Mouse (Mus musculus) spleen, adult 12 weeks (tissue): ENCODE data around the gene Lrp10.

ENCODE experiments used
- DNase-seq: peaks from one replicate; pipeline ENCODE4 v3.0.0; 2022; ENCODE audit warnings: low spot score

Gene Lrp10

GRCm38 (mm10) chr14:54475941-54476844 is 12.3 kb downstream of the Lrp10 start, which contains the start of gene Rem2:
Rem2 (plus strand) TSS chr14:54476100.
- DNase-seq: no peak

- DNase-seq: no peak
Observed at GRCm38 (mm10) chr14:54477172-54477909, 13.4 kb downstream of the Lrp10 start.

DNA sequence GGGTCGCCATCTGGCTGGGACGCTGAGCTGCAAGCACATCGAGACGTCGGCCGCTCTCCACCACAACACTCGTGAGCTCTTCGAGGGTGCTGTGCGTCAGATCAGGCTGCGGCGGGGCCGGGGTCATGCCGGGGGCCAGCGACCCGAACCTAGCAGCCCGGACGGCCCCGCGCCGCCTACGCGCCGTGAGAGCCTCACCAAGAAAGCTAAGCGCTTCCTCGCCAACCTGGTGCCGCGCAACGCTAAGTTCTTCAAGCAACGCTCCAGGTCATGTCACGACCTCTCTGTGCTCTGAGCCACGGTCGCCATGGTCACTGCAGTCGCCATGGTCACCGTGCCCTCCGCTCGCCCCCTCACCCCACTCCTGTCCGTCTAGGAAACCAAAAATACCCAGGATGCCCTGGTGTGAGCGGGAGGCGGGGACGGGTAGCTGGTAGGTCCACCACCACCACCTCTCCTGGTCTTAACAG is 15.5 kb downstream of the Lrp10 start:
- no peak for DNase-seq

GRCm38 (mm10) chr14:54480673-54481072 is 16.7 kb downstream of the Lrp10 start:
- no peak for DNase-seq

- DNase-seq: no peak
Observed at GRCm38 (mm10) chr14:54481402-54481801, 17.5 kb downstream of the Lrp10 start.

DNA sequence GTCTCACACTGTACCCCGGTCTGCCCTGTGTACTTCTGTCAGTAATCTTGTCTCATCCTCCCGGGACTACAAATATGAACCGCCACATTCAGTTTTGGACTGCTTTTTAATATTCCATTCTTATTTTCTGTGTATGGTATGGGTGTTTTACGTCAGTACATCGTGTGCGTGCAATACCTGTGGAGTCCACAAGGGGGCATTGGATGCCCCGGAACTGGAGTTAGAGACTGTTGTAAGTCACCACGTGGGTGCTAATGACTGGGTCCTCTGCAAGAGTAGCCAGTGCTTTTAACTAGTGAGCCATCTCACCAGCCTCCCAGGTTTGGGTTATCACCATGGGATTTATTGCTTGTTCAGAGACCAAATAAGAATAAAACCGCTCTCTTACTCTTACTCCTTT is 18.6 kb downstream of the Lrp10 start:
- peak; percentile 52 for DNase-seq

GRCm38 (mm10) chr14:54485899-54486298 is 22.0 kb downstream of the Lrp10 start:
- no peak for DNase-seq

DNA sequence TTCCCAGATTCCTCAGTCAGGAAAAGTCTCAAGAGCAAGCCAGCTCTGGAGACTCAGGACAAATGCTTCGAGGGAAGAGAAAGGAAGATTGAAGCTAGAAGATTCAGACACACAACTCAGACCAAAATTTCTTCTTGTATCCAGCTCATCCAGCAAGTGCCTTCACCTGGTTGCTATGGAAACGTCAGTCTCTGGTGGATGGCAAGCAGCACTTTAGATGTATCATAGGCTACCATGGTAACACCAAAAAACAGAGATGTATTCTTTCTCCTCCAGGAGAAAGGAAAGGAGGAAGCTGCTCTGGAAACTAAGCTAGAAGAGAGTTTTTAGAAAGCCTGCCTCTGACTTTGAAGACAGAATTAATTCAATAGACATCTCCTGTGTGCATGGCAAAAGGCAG is 23.8 kb downstream of the Lrp10 start:
- no peak for DNase-seq

DNA sequence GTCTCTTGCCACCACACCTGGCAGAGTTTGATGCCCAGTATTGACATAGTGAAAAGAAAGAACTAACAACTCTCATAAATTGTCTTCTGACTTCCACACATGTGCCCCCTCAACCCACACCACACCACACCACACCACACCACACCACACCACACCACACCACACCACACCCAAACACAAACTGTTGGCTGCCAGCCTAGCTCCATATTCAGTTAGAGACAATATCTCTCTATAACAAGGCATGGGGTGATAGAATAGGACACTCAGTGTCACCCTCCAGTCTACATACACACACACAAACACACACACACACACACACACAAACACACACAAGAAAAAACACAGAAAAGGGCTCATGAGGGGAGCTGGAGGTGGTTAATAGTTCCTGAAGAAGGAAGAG is 24.4 kb downstream of the Lrp10 start:
- DNase-seq: no peak

- no peak for DNase-seq
Observed at GRCm38 (mm10) chr14:54492345-54493131, 28.6 kb downstream of the Lrp10 start.

DNA sequence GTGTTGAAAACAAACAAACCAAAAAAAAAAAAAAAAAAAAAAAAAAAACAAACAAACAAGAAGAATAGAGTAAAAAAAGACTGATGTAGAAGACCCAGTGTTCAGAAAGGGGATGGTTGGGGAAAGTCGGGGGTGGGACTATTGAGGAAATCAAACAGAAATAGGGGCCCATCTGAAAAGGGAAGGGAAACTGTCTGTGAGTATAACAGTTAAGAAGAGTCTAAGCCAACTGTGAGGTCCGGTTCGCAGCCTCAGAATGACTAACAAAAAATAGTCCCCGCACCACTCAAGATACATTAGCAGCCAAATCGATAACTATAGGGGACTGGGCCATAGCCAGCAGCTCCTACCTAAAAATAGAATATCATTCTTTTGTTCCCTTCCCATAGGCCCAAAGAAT is 29.3 kb downstream of the Lrp10 start:
- DNase-seq: no peak

- DNase-seq: peak; percentile 58
Observed at GRCm38 (mm10) chr14:54494234-54494633, 30.3 kb downstream of the Lrp10 start.

DNA sequence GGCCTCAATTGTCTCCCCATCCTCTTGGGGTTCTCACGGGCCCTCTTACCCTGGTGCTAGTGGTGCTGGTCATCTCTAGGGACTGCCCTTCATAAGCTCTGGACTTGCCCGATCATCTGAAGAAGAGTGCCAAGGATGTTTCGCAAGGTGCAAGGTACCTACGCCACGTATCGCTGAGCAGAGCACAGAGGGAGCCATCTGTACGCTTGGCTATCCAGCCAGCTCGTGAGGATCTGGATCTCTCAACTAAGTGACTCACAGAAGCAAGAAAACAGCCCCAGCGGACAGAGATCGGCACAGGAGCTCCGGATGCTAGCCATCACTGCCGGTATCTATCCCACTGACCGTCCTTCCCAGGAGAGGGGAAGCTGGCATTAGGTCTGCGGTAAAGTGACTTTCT is 32.8 kb downstream of the Lrp10 start:
- DNase-seq: no peak

- no peak for DNase-seq
Observed at GRCm38 (mm10) chr14:54499330-54499729, 35.4 kb downstream of the Lrp10 start.

DNA sequence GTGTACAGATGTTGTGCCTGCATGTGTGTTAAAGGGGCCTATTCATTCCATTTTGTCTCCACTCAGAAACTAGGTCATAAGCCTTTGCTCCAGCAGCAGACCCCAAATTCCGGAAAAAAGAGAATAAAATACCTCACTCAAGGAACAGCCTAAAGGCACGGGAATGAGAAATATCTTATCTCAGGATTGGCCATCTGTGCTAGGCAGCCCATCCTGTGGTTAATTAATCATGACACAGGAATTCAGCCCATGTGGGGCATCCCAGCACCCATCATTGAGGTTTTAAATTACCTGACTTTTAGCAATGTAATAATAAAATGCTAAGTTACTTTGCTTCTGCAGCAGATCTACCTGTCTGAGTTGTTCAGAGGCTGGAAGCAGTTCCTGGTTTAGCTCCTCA is 37.4 kb downstream of the Lrp10 start:
- no peak for DNase-seq

DNA sequence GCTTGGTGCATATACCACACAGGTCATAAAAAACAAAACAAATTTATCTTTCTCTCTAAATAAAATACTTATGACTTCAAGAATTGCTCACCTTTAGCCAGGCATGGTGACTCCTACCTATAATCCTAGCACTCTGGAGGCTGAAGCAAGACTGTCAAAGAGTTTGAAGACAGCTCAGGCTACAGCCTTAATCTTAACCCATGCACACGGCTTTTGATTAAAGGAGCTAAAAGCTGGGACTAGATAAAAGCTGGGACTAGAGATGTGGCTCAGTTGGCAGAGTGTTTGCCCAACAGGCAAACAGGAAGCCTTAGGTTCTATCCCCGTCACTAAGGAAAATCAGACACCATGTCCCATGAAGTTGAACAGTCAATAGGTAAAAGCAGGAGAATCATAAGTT is 39.2 kb downstream of the Lrp10 start:
- no peak for DNase-seq

GRCm38 (mm10) chr14:54509774-54510173 is 45.8 kb downstream of the Lrp10 start:
- no peak for DNase-seq

GRCm38 (mm10) chr14:54516710-54517310 is 52.9 kb downstream of the Lrp10 start:
- DNase-seq: no peak
